Mouse (Mus musculus) lung, embryonic 15.5 days (tissue): ENCODE results near the gene Hs3st2. TPM values are rescaled to one million over a fixed set of nuclear protein-coding genes. Genes with fewer than 3 reads are reported as not detected.

Source experiments
- ATAC-seq: fragments of 200-750 bp; cut with Nextera tagmentation; 2 replicates; pipeline ENCODE4 v1.8.0; 2017; ENCODE audit warnings: moderate number of reproducible peaks, borderline replicate concordance; ENCODE audit not compliant: low FRiP score, low TSS enrichment; ENCODE audit errors: extremely low read depth
- H3K27ac ChIP-seq: fragments of 300-500 bp; sonication (generic); 2 replicates; pipeline ENCODE4 v1.5.1; 2015; ENCODE audit warnings: moderate library complexity, mild to moderate bottlenecking, inconsistent platforms
- H3K27me3 ChIP-seq: fragments of 300-500 bp; sonication (generic); 2 replicates; pipeline ENCODE4 v1.6.1; 2015; ENCODE audit warnings: inconsistent platforms
- H3K36me3 ChIP-seq: fragments of 300-500 bp; sonication (generic); 2 replicates; pipeline ENCODE4 v1.6.1; 2015; ENCODE audit warnings: inconsistent platforms
- H3K4me1 ChIP-seq: fragments of 300-500 bp; sonication (generic); 2 replicates; pipeline ENCODE4 v1.6.1; 2015; ENCODE audit warnings: inconsistent platforms
- H3K4me2 ChIP-seq: fragments of 300-500 bp; sonication (generic); 2 replicates; pipeline ENCODE4 v1.6.1; 2015; ENCODE audit warnings: inconsistent platforms, mild to moderate bottlenecking, moderate library complexity
- H3K4me3 ChIP-seq: fragments of 300-500 bp; sonication (generic); 2 replicates; pipeline ENCODE4 v1.5.1; 2015; ENCODE audit warnings: mild to moderate bottlenecking, inconsistent platforms
- H3K9ac ChIP-seq: fragments of 300-500 bp; sonication (generic); 2 replicates; pipeline ENCODE4 v1.6.1; 2015; ENCODE audit warnings: inconsistent platforms
- H3K9me3 ChIP-seq: fragments of 300-500 bp; sonication (generic); 2 replicates; pipeline ENCODE4 v1.6.1; 2016; ENCODE audit warnings: inconsistent platforms
- WGBS: fragments of 180-500 bp; shearing (Covaris S2); methylation state at CpG from one replicate; pipeline ENCODE4 v1.1.7; 2015; 5-methylcytosine and 5-hydroxymethylcytosine counted together
- polyA plus RNA-seq: library from polyadenylated mRNA; unstranded; fragments of >200 nt; fragmentation: Nextera tagmentation; extraction: Ambion mirVana; gene quantifications from 2 replicates; pipeline ENCODE4 v1.2.1, GENCODE M21; 2015

Gene Hs3st2
- polyA plus RNA-seq, 1 experiment from 2014 or later, result 0.20 TPM

- H3K27ac ChIP-seq, result no peak overlapping the region
- 81% methylated on average over 2 of the region's 2 CpGs for WGBS
- no peak for ATAC-seq
- H3K27me3 ChIP-seq, result peaks cover 42% of the 10 kb centered on the region
- H3K36me3 ChIP-seq, result no peaks in the 10 kb centered on the region
- no peak overlapping the region for H3K4me2 ChIP-seq
- no peaks in the 10 kb centered on the region; the same call in 1 of the 2 replicates for H3K4me1 ChIP-seq
- no peak overlapping the region for H3K4me3 ChIP-seq
- H3K9ac ChIP-seq, result no peak overlapping the region
- no peaks in the 10 kb centered on the region for H3K9me3 ChIP-seq
Observed at GRCm38 (mm10) chr7:121394875-121395274, 3.2 kb downstream of the Hs3st2 start.

- H3K4me1 ChIP-seq, result no peaks in the 10 kb centered on the region
- no peak overlapping the region for H3K4me3 ChIP-seq
- no peak overlapping the region for H3K4me2 ChIP-seq
- 77% methylated on average over 11 of the region's 11 CpGs for WGBS
- no peak overlapping the region for H3K9ac ChIP-seq
- H3K27me3 ChIP-seq, result no peaks in the 10 kb centered on the region
- no peak for ATAC-seq
- H3K36me3 ChIP-seq, result no peaks in the 10 kb centered on the region
- no peak overlapping the region for H3K27ac ChIP-seq
- H3K9me3 ChIP-seq, result no peaks in the 10 kb centered on the region
Observed at GRCm38 (mm10) chr7:121410716-121411506, 19.3 kb downstream of the Hs3st2 start.

GRCm38 (mm10) chr7:121411507-121411898, 19.8 kb downstream of the Hs3st2 start:
- Histone ChIP-seq H3K27me3 (no peaks in the 10 kb centered on the region), H3K9ac (no peak overlapping the region), H3K4me2 (no peak overlapping the region), H3K36me3 (no peaks in the 10 kb centered on the region), H3K9me3 (no peaks in the 10 kb centered on the region), H3K4me1 (no peaks in the 10 kb centered on the region), H3K4me3 (no peak overlapping the region), H3K27ac (no peak overlapping the region)
- WGBS, result 73% methylated on average over 7 of the region's 7 CpGs
- no peak for ATAC-seq

- WGBS, result 66% methylated on average over 6 of the region's 6 CpGs
- no peak for ATAC-seq
- Histone ChIP-seq H3K4me3 (no peak overlapping the region), H3K9ac (no peak overlapping the region), H3K9me3 (no peaks in the 10 kb centered on the region), H3K4me1 (no peaks in the 10 kb centered on the region), H3K4me2 (no peak overlapping the region), H3K36me3 (no peaks in the 10 kb centered on the region), H3K27ac (no peak overlapping the region), H3K27me3 (no peaks in the 10 kb centered on the region)
Observed at GRCm38 (mm10) chr7:121436884-121437283, 45.2 kb downstream of the Hs3st2 start.

GRCm38 (mm10) chr7:121441186-121441585, 49.5 kb downstream of the Hs3st2 start:
- Histone ChIP-seq H3K9ac (no peak overlapping the region), H3K27ac (no peak overlapping the region), H3K9me3 (no peaks in the 10 kb centered on the region), H3K36me3 (no peaks in the 10 kb centered on the region), H3K27me3 (no peaks in the 10 kb centered on the region), H3K4me2 (no peak overlapping the region), H3K4me3 (no peak overlapping the region), H3K4me1 (no peaks in the 10 kb centered on the region)
- ATAC-seq, result no peak
- 75% methylated on average over 5 of the region's 5 CpGs for WGBS

- Histone ChIP-seq H3K27me3 (no peaks in the 10 kb centered on the region), H3K36me3 (no peaks in the 10 kb centered on the region), H3K27ac (no peak overlapping the region), H3K9me3 (no peaks in the 10 kb centered on the region), H3K4me3 (no peak overlapping the region), H3K4me2 (no peak overlapping the region), H3K9ac (no peak overlapping the region), H3K4me1 (no peaks in the 10 kb centered on the region)
- WGBS, result 64% methylated on average over 7 of the region's 7 CpGs
- ATAC-seq, result no peak
Observed at GRCm38 (mm10) chr7:121444336-121444735, 52.7 kb downstream of the Hs3st2 start.

- 78% methylated on average over 4 of the region's 4 CpGs for WGBS
- Histone ChIP-seq H3K4me2 (no peak overlapping the region), H3K4me3 (no peak overlapping the region), H3K36me3 (no peaks in the 10 kb centered on the region), H3K27me3 (no peaks in the 10 kb centered on the region), H3K27ac (no peak overlapping the region), H3K9me3 (no peaks in the 10 kb centered on the region), H3K4me1 (no peaks in the 10 kb centered on the region), H3K9ac (no peak overlapping the region)
- ATAC-seq, result no peak
Observed at GRCm38 (mm10) chr7:121446281-121446680, 54.6 kb downstream of the Hs3st2 start.

- 50% methylated on average over 13 of the region's 13 CpGs for WGBS
Observed at GRCm38 (mm10) chr7:121450951-121451843, 59.5 kb downstream of the Hs3st2 start.

GRCm38 (mm10) chr7:121456716-121457115, 65.1 kb downstream of the Hs3st2 start:
- no peak for ATAC-seq
- 83% methylated on average over 1 of the region's 1 CpGs for WGBS
- no peak overlapping the region for H3K27ac ChIP-seq

More at GRCm38 (mm10) chr7:121450951-121451843, 59.5 kb downstream of the Hs3st2 start:
- Histone ChIP-seq H3K36me3 (no peaks in the 10 kb centered on the region), H3K4me3 (no peak overlapping the region), H3K27ac (no peak overlapping the region), H3K9me3 (no peaks in the 10 kb centered on the region), H3K4me1 (no peaks in the 10 kb centered on the region), H3K9ac (no peak overlapping the region), H3K27me3 (no peaks in the 10 kb centered on the region), H3K4me2 (no peak overlapping the region)
- no peak for ATAC-seq

GRCm38 (mm10) chr7:121458075-121458474, 66.4 kb downstream of the Hs3st2 start:
- Histone ChIP-seq H3K4me3 (no peak overlapping the region), H3K9ac (no peak overlapping the region), H3K27ac (no peak overlapping the region), H3K4me1 (no peaks in the 10 kb centered on the region), H3K36me3 (no peaks in the 10 kb centered on the region), H3K9me3 (no peaks in the 10 kb centered on the region), H3K27me3 (no peaks in the 10 kb centered on the region), H3K4me2 (no peak overlapping the region)
- no peak for ATAC-seq
- 35% methylated on average over 3 of the region's 3 CpGs for WGBS

More at GRCm38 (mm10) chr7:121456716-121457115, 65.1 kb downstream of the Hs3st2 start:
- Histone ChIP-seq H3K36me3 (no peaks in the 10 kb centered on the region), H3K4me2 (no peak overlapping the region), H3K9me3 (no peaks in the 10 kb centered on the region), H3K27me3 (no peaks in the 10 kb centered on the region), H3K4me3 (no peak overlapping the region), H3K4me1 (no peaks in the 10 kb centered on the region), H3K9ac (no peak overlapping the region)

GRCm38 (mm10) chr7:121460626-121461025, 69.0 kb downstream of the Hs3st2 start:
- no peak for ATAC-seq
- Histone ChIP-seq H3K4me2 (no peak overlapping the region), H3K4me3 (no peak overlapping the region), H3K27ac (no peak overlapping the region), H3K9ac (no peak overlapping the region), H3K36me3 (no peaks in the 10 kb centered on the region), H3K9me3 (no peaks in the 10 kb centered on the region), H3K4me1 (no peaks in the 10 kb centered on the region), H3K27me3 (no peaks in the 10 kb centered on the region)
- 78% methylated on average over 6 of the region's 6 CpGs for WGBS

GRCm38 (mm10) chr7:121464441-121464840, 72.8 kb downstream of the Hs3st2 start:
- ATAC-seq, result no peak
- H3K4me1 ChIP-seq, result no peaks in the 10 kb centered on the region
- H3K4me3 ChIP-seq, result no peak overlapping the region
- no peak overlapping the region for H3K9ac ChIP-seq
- H3K27ac ChIP-seq, result no peak overlapping the region
- H3K36me3 ChIP-seq, result no peaks in the 10 kb centered on the region
- 83% methylated on average over 5 of the region's 5 CpGs for WGBS
- no peaks in the 10 kb centered on the region for H3K27me3 ChIP-seq
- H3K9me3 ChIP-seq, result no peaks in the 10 kb centered on the region
- no peak overlapping the region for H3K4me2 ChIP-seq
